Mouse (Mus musculus) cerebellum, adult (tissue): Measurements from ENCODE around the gene Clec2l.

Source experiments
- ATAC-seq: cut with Nextera tagmentation; 2 replicates; pipeline ENCODE4 v1.9.2; 2017; ENCODE audit warnings: mild to moderate bottlenecking, moderate library complexity, mixed read lengths; ENCODE audit not compliant: insufficient number of reproducible peaks, low FRiP score, low TSS enrichment

The Clec2l gene

DNA sequence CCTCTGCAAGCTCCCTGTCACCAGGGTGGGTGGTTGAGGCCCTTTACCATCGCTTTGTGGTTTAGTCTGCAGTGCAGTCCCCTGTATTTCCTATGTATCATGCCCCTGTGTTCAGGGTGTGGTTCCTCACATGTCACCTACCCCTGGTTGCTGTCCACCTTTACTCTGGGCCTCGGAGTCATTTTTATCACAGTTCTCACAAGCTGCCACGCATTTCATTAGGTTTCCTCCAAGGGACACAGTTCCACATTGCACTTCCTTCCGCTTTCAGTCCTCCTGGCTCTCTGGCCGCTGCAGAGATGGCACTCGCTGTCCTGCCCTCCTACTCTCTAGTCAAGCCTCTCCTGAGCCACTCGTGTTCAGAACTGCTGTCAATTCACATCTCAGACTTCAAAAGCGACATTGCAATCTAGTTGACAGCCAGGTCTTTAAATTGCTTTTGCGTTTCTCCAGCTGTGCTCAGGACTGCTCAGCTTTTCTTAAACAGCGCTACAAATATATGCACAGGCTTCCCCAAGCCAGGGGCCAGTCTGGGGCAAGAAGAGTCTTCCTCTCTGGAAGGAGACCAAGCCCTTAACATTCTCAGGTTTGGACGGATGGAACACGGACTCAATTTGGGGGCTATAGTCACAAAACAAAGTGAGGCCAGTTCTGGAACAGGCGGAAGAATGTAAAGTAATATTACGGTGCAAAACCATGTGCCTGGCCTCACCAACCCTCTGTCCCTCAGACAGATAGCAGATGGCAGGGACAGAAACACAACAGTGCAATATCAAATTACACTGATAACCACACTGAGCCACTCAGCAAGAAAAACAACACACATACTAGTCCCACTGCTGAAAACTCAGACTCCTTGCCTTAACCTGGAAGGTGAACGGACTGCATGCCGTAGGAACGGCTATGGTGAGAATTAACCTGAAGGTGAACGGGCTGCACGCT lies 51.4 kb downstream of the Clec2l start:
- no peak for ATAC-seq

DNA sequence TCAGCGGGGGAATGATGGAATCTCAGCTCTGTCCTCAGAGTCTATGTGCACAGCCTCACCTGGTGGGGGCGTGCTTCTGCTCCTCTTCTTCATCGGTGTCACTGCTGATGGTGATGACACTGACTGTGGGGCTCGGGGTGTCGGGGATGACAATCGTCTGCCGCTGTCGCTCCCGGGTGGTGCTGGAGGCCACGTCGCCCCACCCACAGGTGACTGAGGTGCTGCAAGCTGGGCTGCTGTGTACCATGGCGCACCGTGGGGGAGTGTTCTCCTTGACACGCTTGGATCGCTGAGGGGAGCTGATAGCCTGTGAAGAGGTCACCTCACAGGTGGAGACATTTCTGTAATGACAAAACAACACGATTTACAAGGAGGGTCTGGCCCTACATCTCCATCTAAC lies 53.0 kb downstream of the Clec2l start:
- ATAC-seq: no peak

GRCm38 (mm10) chr6:38718625-38719024 lies 55.8 kb downstream of the Clec2l start:
- no peak for ATAC-seq

GRCm38 (mm10) chr6:38719229-38719628 lies 56.4 kb downstream of the Clec2l start:
- no peak for ATAC-seq

- ATAC-seq: no peak
These were observed 58.5 kb downstream of the Clec2l start for GRCm38 (mm10) chr6:38721361-38721760.

DNA sequence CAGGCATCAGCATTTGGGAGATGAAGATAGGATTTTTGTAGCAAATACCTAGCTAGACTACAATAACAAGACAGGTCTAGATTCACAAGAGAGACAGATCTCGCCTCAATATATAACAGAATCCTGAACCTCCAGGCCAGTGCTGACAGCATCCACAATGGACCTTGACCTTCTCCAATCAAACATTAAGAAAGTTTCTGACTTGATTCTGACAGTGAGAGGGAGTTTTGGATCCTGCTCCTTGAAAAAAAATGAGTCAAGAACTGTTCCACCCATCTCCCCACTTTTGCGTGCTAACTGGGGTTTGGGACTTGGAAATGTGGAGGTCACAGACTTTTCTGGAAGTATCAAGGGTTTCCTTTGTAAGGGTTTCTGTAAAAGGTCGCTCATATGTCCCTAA lies 62.6 kb downstream of the Clec2l start:
- no peak for ATAC-seq
